Mouse (Mus musculus): ENCODE measurements around the gene Vmn1r138.
"Not testable (repeated sequence)": the region's sequence is repeated elsewhere in the genome, so short reads cannot be mapped to it uniquely, and the experiment has no call there.

Gene Vmn1r138

DNA sequence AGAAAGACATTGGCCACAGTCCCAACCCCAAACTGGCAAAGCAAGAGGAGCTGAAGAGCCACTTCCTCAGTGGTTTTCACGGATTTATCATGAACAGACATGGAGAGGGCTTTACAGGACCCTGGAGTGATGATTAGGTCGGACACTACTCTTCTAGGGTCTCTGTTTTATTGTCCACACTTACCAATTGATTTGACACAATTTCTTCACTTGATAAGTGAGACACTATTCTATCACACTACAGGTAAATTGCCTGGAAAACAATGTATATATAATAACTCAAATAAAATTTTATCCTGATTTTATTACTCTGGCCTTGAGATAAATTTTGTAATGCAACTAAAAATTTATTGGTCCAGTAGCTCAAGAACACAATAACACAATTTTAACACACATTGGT is at the start of gene Vmn1r138:
Gene Vmn1r138 (minus strand): TSS at position 101 of the 400 bp plus-strand sequence.
- DNase-seq: not testable (repeated sequence)

DNA sequence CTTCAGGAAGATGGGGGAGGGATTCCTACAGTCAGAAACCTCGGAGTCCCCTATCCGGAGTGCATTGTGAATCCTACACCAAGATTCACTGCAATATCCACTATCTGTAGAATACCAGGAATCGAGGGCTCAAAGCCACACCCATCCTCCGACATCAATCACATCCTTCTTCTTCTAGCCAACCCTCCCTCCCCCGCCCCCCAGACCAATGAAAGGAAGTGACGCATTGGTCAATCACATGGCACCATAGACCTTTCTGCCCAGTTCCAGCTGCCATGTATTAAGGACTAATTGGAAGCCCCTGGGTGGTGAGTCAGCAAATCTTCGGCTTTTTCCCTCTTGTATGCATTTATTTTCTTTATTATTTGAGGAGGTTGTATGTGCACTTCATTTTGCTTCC is 40.1 kb upstream of the Vmn1r138 start, which contains the start of gene Vmn1r139:
Gene Vmn1r139 (plus strand): TSS at position 301 of the 400 bp plus-strand sequence.
- not testable (repeated sequence) for DNase-seq

DNA sequence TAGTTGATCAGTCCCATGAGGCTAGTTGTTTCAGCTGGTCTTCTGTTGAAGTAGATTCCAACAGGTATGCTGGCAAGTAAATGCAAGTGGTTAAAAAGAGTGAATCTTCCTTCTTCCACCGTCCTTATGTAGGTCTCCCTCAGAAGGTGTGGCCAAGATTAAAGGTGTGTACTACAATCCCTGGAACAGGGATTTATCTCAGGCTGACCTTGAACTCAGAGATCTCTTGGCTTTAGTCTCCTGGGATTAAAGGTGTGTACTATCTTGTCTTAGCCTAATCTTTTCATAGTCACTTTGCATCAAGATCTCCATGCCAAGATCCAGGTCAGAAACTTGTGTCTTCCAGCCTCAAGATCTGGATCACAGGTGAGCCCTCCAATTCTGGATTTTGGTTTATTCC is 27.5 kb upstream of the Vmn1r138 start, which contains the start of gene Gm6176:
Gene Gm6176 (minus strand): TSS at position 101 of the 400 bp plus-strand sequence.
- not testable (repeated sequence) for DNase-seq

DNA sequence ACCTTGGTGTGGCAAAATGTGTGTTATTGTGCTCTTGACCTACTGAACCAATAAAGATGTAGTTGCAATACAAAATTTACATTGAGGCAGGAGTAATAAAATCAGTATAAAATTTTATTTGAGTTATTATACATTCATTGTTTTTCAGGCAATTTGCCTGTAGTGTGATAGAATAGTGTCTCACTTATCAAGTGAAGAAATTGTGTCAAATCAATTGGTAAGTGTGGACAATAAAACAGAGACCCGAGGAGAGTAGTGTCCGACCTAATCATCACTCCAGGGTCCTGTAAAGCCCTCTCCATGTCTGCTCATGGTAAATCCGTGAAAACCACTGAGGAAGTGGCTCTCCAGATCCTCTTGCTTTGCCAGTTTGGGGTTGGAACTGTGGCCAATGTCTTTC is 34.4 kb downstream of the Vmn1r138 start, which contains the start of gene Vmn1r137:
Gene Vmn1r137 (plus strand): TSS at position 301 of the 400 bp plus-strand sequence.
- DNase-seq: not testable (repeated sequence)
